Comparison of ENCODE assay signal across 10 mouse cellular contexts in the genomic region with DNA sequence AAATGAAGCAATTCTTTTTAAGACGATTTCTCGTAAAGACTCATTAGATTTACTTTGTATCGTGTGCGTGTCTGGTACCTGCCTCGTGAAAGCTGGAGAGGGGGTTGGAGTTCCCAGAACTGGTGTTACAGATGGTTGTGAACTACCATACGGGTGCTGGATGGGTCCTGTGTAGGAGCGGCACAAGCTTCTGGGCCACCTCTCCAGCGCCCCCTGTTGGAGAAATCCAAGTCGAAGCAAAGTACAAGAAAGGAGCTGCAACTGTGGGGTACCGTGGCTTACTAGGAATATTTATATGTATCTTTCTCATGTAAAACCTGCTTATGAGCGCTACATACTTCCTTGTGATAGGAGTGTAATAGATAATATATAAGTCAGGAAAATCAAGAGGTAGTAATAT.
DNase-seq lines count a peak whose midpoint lies in the region; ATAC-seq and TF ChIP-seq lines count a peak whose summit lies in the region.
"Had no signal": no experiment of that assay in that cellular context is flagged by ENCODE, and none has a peak within 500 bp of the region (broad histone marks: within the 10 kb centered on the region; RNA-seq: fewer than 3 reads in every experiment).

No protein-coding gene starts in this region.

- no peaks in the 10 kb centered on the region for H3K36me3 ChIP-seq in kidney, postnatal 0 days (ENCODE audit: insufficient read depth, low read length)
- H3K36me3 ChIP-seq in ES-E14 (ENCODE audit: control insufficient read depth, insufficient read depth, low read length, poor library complexity, severe bottlenecking): no peaks in the 10 kb centered on the region
- H3K36me3 ChIP-seq in forebrain, embryonic 16.5 days (ENCODE audit: control insufficient read depth, insufficient read depth): no peaks in the 10 kb centered on the region
- H3K36me3 ChIP-seq in midbrain, embryonic 15.5 days (replicated peaks): no peaks in the 10 kb centered on the region
- H3K36me3 ChIP-seq: embryonic facial prominence, embryonic 13.5 days; neural tube, embryonic 13.5 days had no signal

- H3K4me3 ChIP-seq in kidney, postnatal 0 days (replicated peaks; ENCODE audit: low read depth, low read length): no peak overlapping the region
- H3K4me3 ChIP-seq in ES-E14 (ENCODE audit: insufficient read depth in 1 of 2, low read depth in 1 of 2, low read length in 2 of 2, poor library complexity in 1 of 2, severe bottlenecking in 1 of 2): no peak overlapping the region
- H3K4me3 ChIP-seq in forebrain, embryonic 16.5 days (replicated peaks; ENCODE audit: low read length): no peak overlapping the region
- no peak overlapping the region for H3K4me3 ChIP-seq in midbrain, embryonic 15.5 days
- H3K4me3 ChIP-seq: embryonic facial prominence, embryonic 13.5 days; neural tube, embryonic 13.5 days had no signal

- H3K4me2 ChIP-seq in kidney, postnatal 0 days (ENCODE audit: low read length): no peak overlapping the region
- H3K4me2 ChIP-seq in forebrain, embryonic 16.5 days (ENCODE audit: low read length): no peak overlapping the region
- no peak overlapping the region for H3K4me2 ChIP-seq in midbrain, embryonic 15.5 days
- H3K4me2 ChIP-seq: embryonic facial prominence, embryonic 13.5 days; neural tube, embryonic 13.5 days had no signal

- no peaks in the 10 kb centered on the region for H3K4me1 ChIP-seq in kidney, postnatal 0 days (replicated peaks; ENCODE audit: insufficient read depth, low read length)
- no peaks in the 10 kb centered on the region for H3K4me1 ChIP-seq in ES-E14 (ENCODE audit: control insufficient read depth in 2 of 2, insufficient read depth in 2 of 2, low read length in 2 of 2, poor library complexity in 1 of 2)
- H3K4me1 ChIP-seq in forebrain, embryonic 16.5 days (replicated peaks; ENCODE audit: control insufficient read depth, insufficient read depth, low read length): no peaks in the 10 kb centered on the region
- no peaks in the 10 kb centered on the region for H3K4me1 ChIP-seq in midbrain, embryonic 15.5 days
- H3K4me1 ChIP-seq: embryonic facial prominence, embryonic 13.5 days; neural tube, embryonic 13.5 days had no signal

- no peak for ATAC-seq in kidney, postnatal 0 days (replicated peaks; ENCODE audit: low FRiP score, low read depth)
- ATAC-seq in activated CD4-positive, CD25-positive, alpha-beta regulatory T cell, adult 4 months: no peak
- ATAC-seq in forebrain, embryonic 16.5 days: no peak
- ATAC-seq in midbrain, embryonic 15.5 days (replicated peaks): no peak

- TF ChIP-seq CTCF in kidney, postnatal 0 days (IDR thresholded peaks at IDR 0.05; ENCODE audit: low read depth): peak; percentile 24; the same call in 1 of the 2 replicates
- TF ChIP-seq CTCF in brain, embryonic 14.5 days (IDR thresholded peaks at IDR 0.05; ENCODE audit: borderline replicate concordance, extremely low read depth, insufficient read depth, insufficient read length): peak; percentile 27; the same call in 1 of the 2 replicates

- no peaks in the 10 kb centered on the region for H3K9me3 ChIP-seq in kidney, postnatal 0 days (replicated peaks; ENCODE audit: low read length)
- H3K9me3 ChIP-seq in ES-E14 (ENCODE audit: control insufficient read depth, insufficient read depth, low read depth, low read length): no peaks in the 10 kb centered on the region
- no peaks in the 10 kb centered on the region for H3K9me3 ChIP-seq in forebrain, embryonic 16.5 days (ENCODE audit: control insufficient read depth, low read length)
- no peaks in the 10 kb centered on the region for H3K9me3 ChIP-seq in midbrain, embryonic 15.5 days
- H3K9me3 ChIP-seq: embryonic facial prominence, embryonic 13.5 days; neural tube, embryonic 13.5 days had no signal

- no peak for DNase-seq in kidney, postnatal 0 days (ENCODE audit: low spot score)
- no peak for DNase-seq in kidney, adult 18-20 months
- DNase-seq in ES-E14 (ENCODE audit: low read depth, low spot score): peak; percentile 27
- peak; percentile 26 for DNase-seq in brain, embryonic 14.5 days (ENCODE audit: low read depth)
- peak; percentile 40 for DNase-seq in lung, postnatal 14 days

- H3K27me3 ChIP-seq in kidney, postnatal 0 days (ENCODE audit: insufficient read depth, low read length): no peaks in the 10 kb centered on the region
- H3K27me3 ChIP-seq in forebrain, embryonic 16.5 days (replicated peaks; ENCODE audit: control insufficient read depth, insufficient read depth, low read length): no peaks in the 10 kb centered on the region
- H3K27me3 ChIP-seq in midbrain, embryonic 15.5 days (replicated peaks): no peaks in the 10 kb centered on the region
- H3K27me3 ChIP-seq: embryonic facial prominence, embryonic 13.5 days; neural tube, embryonic 13.5 days had no signal

- no peak for TF ChIP-seq POLR2A in brain, embryonic 14.5 days (IDR thresholded peaks at IDR 0.05; ENCODE audit: borderline replicate concordance, extremely low read depth, insufficient read depth, insufficient read length, poor library complexity, severe bottlenecking)

- H3K9ac ChIP-seq in kidney, postnatal 0 days (ENCODE audit: low read depth, low read length): no peak overlapping the region
- H3K9ac ChIP-seq in ES-E14 (ENCODE audit: insufficient read depth, low read depth, low read length, poor library complexity, severe bottlenecking): no peak overlapping the region
- no peak overlapping the region for H3K9ac ChIP-seq in forebrain, embryonic 16.5 days (replicated peaks; ENCODE audit: low read depth, low read length)
- H3K9ac ChIP-seq in midbrain, embryonic 15.5 days: no peak overlapping the region
- H3K9ac ChIP-seq: embryonic facial prominence, embryonic 13.5 days; neural tube, embryonic 13.5 days had no signal

- WGBS in kidney, postnatal 0 days: 82% methylated on average over 11 of the region's 11 CpGs
- WGBS in forebrain, embryonic 16.5 days: 81% methylated on average over 11 of the region's 11 CpGs
- WGBS in midbrain, embryonic 15.5 days: 85% methylated on average over 11 of the region's 11 CpGs

- no peak overlapping the region for H3K27ac ChIP-seq in kidney, postnatal 0 days
- H3K27ac ChIP-seq in ES-E14 (ENCODE audit: insufficient read depth, low read depth, low read length, poor library complexity, severe bottlenecking): no peak overlapping the region
- H3K27ac ChIP-seq in forebrain, embryonic 16.5 days (ENCODE audit: low read length): no peak overlapping the region
- H3K27ac ChIP-seq in midbrain, embryonic 15.5 days: no peak overlapping the region
- H3K27ac ChIP-seq: embryonic facial prominence, embryonic 13.5 days; neural tube, embryonic 13.5 days had no signal

- in situ Hi-C loops in ES-E14 (cut with MboI; ENCODE audit: low sequenced_read_pairs in 2 of 2, unreplicated experiment in 2 of 2): no loop called here

TF ChIP-seq in ES-E14, 5 proteins besides CTCF, POLR2A, EP300 and RAD21:
- TF ChIP-seq MAFK (IDR thresholded peaks at IDR 0.05; ENCODE audit: insufficient read depth, low read depth, low read length): no peak
- TF ChIP-seq CHD2 (IDR thresholded peaks at IDR 0.05; ENCODE audit: low read depth, low read length): no peak
- TF ChIP-seq ZC3H11A (IDR thresholded peaks at IDR 0.05; ENCODE audit: borderline replicate concordance, low read depth, low read length): no peak
- TF ChIP-seq HCFC1 (IDR thresholded peaks at IDR 0.05; ENCODE audit: borderline replicate concordance, insufficient read depth, low read length): no peak
- TF ChIP-seq ZNF384 (IDR thresholded peaks at IDR 0.05; ENCODE audit: low read depth, low read length): no peak
TF ChIP-seq in ES-E14: peak in this region for 0.

Comparison
In these comparisons a context has a peak if more than half of its experiments do, and no peak if none do; other contexts are left out.
1. DNase-seq: peak in ES-E14 (single experiment), brain, embryonic 14.5 days (single experiment) and lung, postnatal 14 days (single experiment); none in kidney, postnatal 0 days (single experiment) and kidney, adult 18-20 months (single experiment).